Mouse (Mus musculus): ENCODE measurements around the gene Arf3. TPM values are rescaled to one million over a fixed set of nuclear protein-coding genes. Genes with fewer than 3 reads are reported as not detected.
A peak's percentile ranks its signal among the peaks of the same experiment; 100 is the strongest.

Arf3 gene
- total and polyA plus RNA-seq, 2 experiments from 2014 or later, result 17.3 to 27.6 TPM

GRCm38 (mm10) chr15:98729791-98730545, 33.0 kb downstream of the Arf3 start:
- no peak for ATAC-seq (ENCODE audit: insufficient read depth, low read depth)
- Histone ChIP-seq H3K27ac (ENCODE audit: low read depth) (no peak overlapping the region), H3K4me3 (ENCODE audit: low read depth, low read length) (no peak overlapping the region), H3K36me3 (replicated peaks; ENCODE audit: control insufficient read depth, insufficient read depth, low read length) (no peaks in the 10 kb centered on the region), H3K4me2 (ENCODE audit: low read depth, low read length) (no peak overlapping the region), H3K9ac (replicated peaks; ENCODE audit: low read depth, low read length) (no peak overlapping the region), H3K9me3 (replicated peaks; ENCODE audit: control insufficient read depth, low read length) (no peaks in the 10 kb centered on the region), H3K4me1 (ENCODE audit: control insufficient read depth, insufficient read depth) (peaks cover 9% of the 10 kb centered on the region), H3K27me3 (ENCODE audit: control insufficient read depth, insufficient read depth, low read length) (no peaks in the 10 kb centered on the region)
- TF ChIP-seq EP300 (IDR thresholded peaks at IDR 0.05; ENCODE audit: low read depth) (no peak), CTCF (IDR thresholded peaks at IDR 0.05; ENCODE audit: low read depth) (no peak)
- 65% methylated on average over 7 of the region's 7 CpGs for WGBS
- no peak for DNase-seq (ENCODE audit: low spot score)

DNA sequence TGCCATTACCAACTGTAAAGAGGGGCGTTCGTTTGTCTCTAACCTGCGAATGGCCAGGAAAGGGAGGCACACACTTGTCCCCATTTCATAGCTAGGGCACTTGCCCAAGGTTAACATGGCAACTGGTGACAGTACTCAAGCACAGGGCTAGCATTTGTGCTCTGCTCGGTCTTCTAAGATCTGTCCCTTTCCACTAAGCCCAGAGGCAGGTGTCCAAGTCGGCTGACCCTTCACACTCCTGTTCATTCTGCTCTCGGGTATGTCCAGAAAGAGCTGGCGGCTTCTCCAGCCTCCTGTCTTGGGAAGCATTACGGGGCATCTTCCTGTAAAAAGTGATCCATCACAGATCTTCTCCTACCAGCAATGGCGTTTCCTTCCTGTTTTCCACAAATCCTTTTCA, 34.6 kb downstream of the Arf3 start:
- DNase-seq (ENCODE audit: low spot score), result no peak
- 35% methylated on average over 9 of the region's 9 CpGs for WGBS
- Histone ChIP-seq H3K9ac (replicated peaks; ENCODE audit: low read depth, low read length) (no peak overlapping the region), H3K9me3 (replicated peaks; ENCODE audit: control insufficient read depth, low read length) (no peaks in the 10 kb centered on the region), H3K27me3 (ENCODE audit: control insufficient read depth, insufficient read depth, low read length) (no peaks in the 10 kb centered on the region), H3K27ac (ENCODE audit: low read depth) (no peak overlapping the region), H3K36me3 (replicated peaks; ENCODE audit: control insufficient read depth, insufficient read depth, low read length) (no peaks in the 10 kb centered on the region), H3K4me1 (ENCODE audit: control insufficient read depth, insufficient read depth) (peaks cover 9% of the 10 kb centered on the region), H3K4me3 (ENCODE audit: low read depth, low read length) (peak overlapping the region; percentile 61), H3K4me2 (ENCODE audit: low read depth, low read length) (peak overlapping the region; percentile 97)
- TF ChIP-seq EP300 (IDR thresholded peaks at IDR 0.05; ENCODE audit: low read depth), result no peak
- TF ChIP-seq CTCF (IDR thresholded peaks at IDR 0.05; ENCODE audit: low read depth), result no peak
- ATAC-seq (ENCODE audit: insufficient read depth, low read depth), result no peak

DNA sequence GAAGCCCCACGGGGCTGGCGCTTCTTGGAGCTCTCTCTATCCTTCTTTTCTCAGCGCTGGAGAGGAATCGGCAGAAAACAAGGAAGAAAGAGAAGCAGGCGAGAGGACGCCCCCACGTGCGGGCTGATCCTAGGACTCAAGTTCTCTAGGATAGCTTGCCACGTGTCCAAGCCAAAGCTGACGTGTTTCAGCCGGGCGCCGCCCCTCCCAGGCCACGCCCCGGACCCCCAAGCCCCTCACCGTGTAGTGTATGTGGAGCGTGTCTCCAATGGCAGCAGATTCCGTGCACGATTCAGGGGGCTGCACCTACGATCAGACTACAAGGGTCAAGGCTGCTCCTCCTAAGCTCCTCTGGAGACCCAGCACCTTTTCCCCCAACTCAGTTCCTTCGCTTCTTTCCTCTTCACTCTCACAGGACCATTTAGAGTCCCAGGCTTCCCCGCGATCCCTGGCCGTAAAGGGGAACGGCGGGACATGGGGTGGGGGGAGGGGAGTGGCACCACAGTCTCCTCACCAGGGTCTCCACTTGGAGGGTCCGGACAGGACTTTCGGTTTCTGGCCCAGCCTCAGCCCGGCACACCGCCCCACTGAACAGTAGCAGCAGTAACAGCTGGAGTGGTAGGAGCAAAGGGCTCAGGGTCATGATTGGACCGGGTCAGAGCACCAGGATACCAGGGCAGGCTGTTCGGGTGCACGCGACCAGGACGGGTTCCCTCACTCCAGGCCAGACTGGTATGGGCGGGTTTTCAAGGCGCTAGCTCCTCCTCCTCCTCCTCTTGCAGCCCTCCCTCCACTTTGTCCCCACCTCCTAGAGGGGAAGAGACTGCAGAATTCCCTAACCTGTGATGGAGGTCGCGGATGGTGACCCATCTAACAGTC, 35.3 kb downstream of the Arf3 start, which contains the start of gene Fkbp11:
Gene Fkbp11 (minus strand): TSS at position 756 of the 879 bp plus-strand sequence.
- peak within 1 kb of the TSS; percentile 97 for H3K4me2 ChIP-seq (ENCODE audit: low read depth, low read length)
- DNase-seq (ENCODE audit: low spot score) (peak; percentile 78), ATAC-seq (ENCODE audit: insufficient read depth, low read depth) (peak; percentile 84)
- peaks cover 9% of the 10 kb centered on the region for H3K4me1 ChIP-seq (ENCODE audit: control insufficient read depth, insufficient read depth)
- no peak within 1 kb of the TSS for H3K27ac ChIP-seq (ENCODE audit: low read depth)
- WGBS, result 1% methylated on average over 39 of the region's 39 CpGs
- H3K4me3 ChIP-seq (ENCODE audit: low read depth, low read length), result peak within 1 kb of the TSS; percentile 61
- TF ChIP-seq EP300 (IDR thresholded peaks at IDR 0.05; ENCODE audit: low read depth) (no peak), CTCF (IDR thresholded peaks at IDR 0.05; ENCODE audit: low read depth) (no peak)
- no peaks in the 10 kb centered on the region for H3K27me3 ChIP-seq (ENCODE audit: control insufficient read depth, insufficient read depth, low read length)
- H3K9me3 ChIP-seq (replicated peaks; ENCODE audit: control insufficient read depth, low read length), result no peaks in the 10 kb centered on the region
- peak within 1 kb of the TSS; percentile 64 for H3K9ac ChIP-seq (replicated peaks; ENCODE audit: low read depth, low read length)
- H3K36me3 ChIP-seq (replicated peaks; ENCODE audit: control insufficient read depth, insufficient read depth, low read length), result no peaks in the 10 kb centered on the region

GRCm38 (mm10) chr15:98726746-98727145, 36.3 kb downstream of the Arf3 start:
- H3K27ac ChIP-seq (ENCODE audit: low read depth), result no peak overlapping the region
- 0 out of 2 replicates have a peak overlapping the region, but pooled peaks have one; percentile 61 for H3K4me3 ChIP-seq (ENCODE audit: low read depth, low read length)
- DNase-seq (ENCODE audit: low spot score) (no peak), ATAC-seq (ENCODE audit: insufficient read depth, low read depth) (no peak)
- WGBS, result 48% methylated on average over 7 of the region's 7 CpGs
- H3K27me3 ChIP-seq (ENCODE audit: control insufficient read depth, insufficient read depth, low read length), result no peaks in the 10 kb centered on the region
- H3K4me1 ChIP-seq (ENCODE audit: control insufficient read depth, insufficient read depth), result peaks cover 9% of the 10 kb centered on the region
- H3K9ac ChIP-seq (replicated peaks; ENCODE audit: low read depth, low read length), result no peak overlapping the region
- peak overlapping the region; percentile 97 for H3K4me2 ChIP-seq (ENCODE audit: low read depth, low read length)
- no peaks in the 10 kb centered on the region for H3K9me3 ChIP-seq (replicated peaks; ENCODE audit: control insufficient read depth, low read length)
- no peaks in the 10 kb centered on the region for H3K36me3 ChIP-seq (replicated peaks; ENCODE audit: control insufficient read depth, insufficient read depth, low read length)
- TF ChIP-seq EP300 (IDR thresholded peaks at IDR 0.05; ENCODE audit: low read depth) (no peak), CTCF (IDR thresholded peaks at IDR 0.05; ENCODE audit: low read depth) (no peak)

- H3K27ac ChIP-seq (ENCODE audit: low read depth), result no peak overlapping the region
Observed at GRCm38 (mm10) chr15:98726079-98726478, 36.9 kb downstream of the Arf3 start.

More at GRCm38 (mm10) chr15:98726079-98726478, 36.9 kb downstream of the Arf3 start:
- DNase-seq (ENCODE audit: low spot score), result no peak
- no peaks in the 10 kb centered on the region for H3K27me3 ChIP-seq (ENCODE audit: control insufficient read depth, insufficient read depth, low read length)
- peaks cover 9% of the 10 kb centered on the region for H3K4me1 ChIP-seq (ENCODE audit: control insufficient read depth, insufficient read depth)
- no peak for ATAC-seq (ENCODE audit: insufficient read depth, low read depth)
- H3K4me3 ChIP-seq (ENCODE audit: low read depth, low read length), result no peak overlapping the region
- H3K9me3 ChIP-seq (replicated peaks; ENCODE audit: control insufficient read depth, low read length), result no peaks in the 10 kb centered on the region
- H3K4me2 ChIP-seq (ENCODE audit: low read depth, low read length), result no peak overlapping the region
- 75% methylated on average over 4 of the region's 4 CpGs for WGBS
- H3K9ac ChIP-seq (replicated peaks; ENCODE audit: low read depth, low read length), result no peak overlapping the region
- TF ChIP-seq CTCF (IDR thresholded peaks at IDR 0.05; ENCODE audit: low read depth) (no peak), EP300 (IDR thresholded peaks at IDR 0.05; ENCODE audit: low read depth) (no peak)
- no peaks in the 10 kb centered on the region for H3K36me3 ChIP-seq (replicated peaks; ENCODE audit: control insufficient read depth, insufficient read depth, low read length)
